Comparison of ENCODE assay signal across 14 mouse cellular contexts in genomic region chr16:4727963-4728362, GRCm38 (mm10). TPM values are rescaled to one million over a fixed set of nuclear protein-coding genes. Genes with fewer than 3 reads are reported as not detected.
DNase-seq lines count a peak whose midpoint lies in the region; ATAC-seq and TF ChIP-seq lines count a peak whose summit lies in the region.
"Had no signal": no experiment of that assay in that cellular context is flagged by ENCODE, and none has a peak within 500 bp of the region (broad histone marks: within the 10 kb centered on the region; RNA-seq: fewer than 3 reads in every experiment).

No protein-coding gene starts in this region.

- DNase-seq in kidney, adult 2 months, result peak; percentile 24
- DNase-seq in kidney, postnatal 10 days, result no peak
- peak; percentile 32 to 41 for DNase-seq in spleen, postnatal 36 days (ENCODE audit: low spot score in 2 of 2)
- no peak for DNase-seq in spleen, postnatal 4 days (ENCODE audit: low spot score in 2 of 2)
- no peak for DNase-seq in testis, postnatal 10 days (ENCODE audit: low spot score)
- DNase-seq: adrenal gland, postnatal 36 days; cerebellum, postnatal 14 days; lung, postnatal 4 days; right cerebral cortex, postnatal 4 days; thymus, postnatal 14 days had no signal

- no peak for TF ChIP-seq POLR2A in kidney, adult 2 months (IDR thresholded peaks at IDR 0.05; ENCODE audit: low read depth, low read length)

- no peak overlapping the region for H3K4me3 ChIP-seq in kidney, adult 2 months (ENCODE audit: insufficient read depth, low read depth, low read length)
- H3K4me3 ChIP-seq in heart, embryonic 14.5 days (ENCODE audit: control insufficient read depth in 1 of 2, insufficient read depth in 1 of 2, low read depth in 1 of 2, low read length in 2 of 2), result peak overlapping the region in 1 of 2 experiments; percentile 98; a peak in 1 of 4 replicates

- no peak overlapping the region for H3K27ac ChIP-seq in kidney, adult 2 months (ENCODE audit: insufficient read depth, low read depth, low read length)
- peak overlapping the region in 1 of 2 experiments; percentile 0; a peak in 1 of 4 replicates for H3K27ac ChIP-seq in heart, embryonic 14.5 days (replicated peaks in 1 of 2; ENCODE audit: control insufficient read depth in 1 of 2, insufficient read depth in 1 of 2, low read depth in 2 of 2, low read length in 2 of 2)
- H3K27ac ChIP-seq: forebrain, embryonic 13.5 days had no signal

- peak overlapping the region; percentile 89 for H3K4me2 ChIP-seq in heart, embryonic 14.5 days (ENCODE audit: low read length)

- no peaks in the 10 kb centered on the region for H3K27me3 ChIP-seq in kidney, adult 2 months (replicated peaks; ENCODE audit: control insufficient read depth, insufficient read depth, low read length)
- no peaks in the 10 kb centered on the region for H3K27me3 ChIP-seq in heart, embryonic 14.5 days (ENCODE audit: control insufficient read depth, insufficient read depth, low read length)
- H3K27me3 ChIP-seq: forebrain, embryonic 13.5 days had no signal

- H3K9ac ChIP-seq in heart, embryonic 14.5 days (ENCODE audit: low read length), result no peak overlapping the region
- H3K9ac ChIP-seq: forebrain, embryonic 13.5 days had no signal

- H3K36me3 ChIP-seq in kidney, adult 2 months (ENCODE audit: control insufficient read depth, insufficient read depth, low read length), result no peaks in the 10 kb centered on the region
- no peaks in the 10 kb centered on the region for H3K36me3 ChIP-seq in heart, embryonic 14.5 days (ENCODE audit: control insufficient read depth, insufficient read depth, low read length)

- TF ChIP-seq CTCF in kidney, adult 2 months (conservative IDR thresholded peaks at IDR 0.05; ENCODE audit: insufficient read depth, insufficient read length, low read depth, low read length), result no peak

- H3K4me1 ChIP-seq in kidney, adult 2 months (ENCODE audit: control insufficient read depth, insufficient read depth, low read length), result 0 out of 2 replicates have a peak, but pooled peaks cover 3% of the 10 kb centered on the region
- peaks cover 0 to 23% of the 10 kb centered on the region in 2 experiments; a peak in 1 of 4 replicates for H3K4me1 ChIP-seq in heart, embryonic 14.5 days (ENCODE audit: control insufficient read depth in 2 of 2, insufficient read depth in 2 of 2, low read length in 2 of 2)

- no peaks in the 10 kb centered on the region for H3K9me3 ChIP-seq in heart, embryonic 14.5 days (ENCODE audit: control insufficient read depth, low read length)
- H3K9me3 ChIP-seq: forebrain, embryonic 13.5 days had no signal

- WGBS in kidney, adult 2 months, result 17% methylated on average over 1 of the region's 1 CpGs
- WGBS in heart, embryonic 14.5 days, result 27% methylated on average over 1 of the region's 1 CpGs

- no peak for ATAC-seq in heart, embryonic 14.5 days (ENCODE audit: insufficient number of reproducible peaks, insufficient read depth, low FRiP score, low read depth)
- no peak for ATAC-seq in frontal cortex, adult (ENCODE audit: low TSS enrichment)
- no peak for ATAC-seq in megakaryocyte-erythroid progenitor cell, adult 5-6 weeks (replicated peaks; ENCODE audit: low FRiP score, low TSS enrichment, poor library complexity, severe bottlenecking)
- ATAC-seq: forebrain, embryonic 13.5 days had no signal

RNA-seq across cellular contexts. Expression of gene Hmox2, which starts 1.8 kb away (rescaled TPM):
- polyA plus RNA-seq in kidney, adult 2 months (2012; rRNA removed), result 57.2 and 70.7 TPM in 2 replicates
- 87.1 and 103 TPM in 2 replicates for polyA plus RNA-seq in heart, embryonic 14.5 days (2014; fragmentation: Nextera tagmentation; extraction: Ambion mirVana)
- 28.4 and 31.9 TPM in 2 replicates for total RNA-seq in megakaryocyte-erythroid progenitor cell, adult 5-6 weeks (2014; fragmentation: Nextera tagmentation)
- total RNA-seq in megakaryocyte-erythroid progenitor cell, adult 5-6 weeks (2017), result 43.8 and 49.9 TPM in 2 replicates

RNA-seq across cellular contexts. Expression of gene Nmral1, which starts 8.8 kb away (rescaled TPM):
- 5.7 and 6.6 TPM in 2 replicates for polyA plus RNA-seq in kidney, adult 2 months (2012; rRNA removed)
- 28.4 and 36.1 TPM in 2 replicates for polyA plus RNA-seq in heart, embryonic 14.5 days (2014; fragmentation: Nextera tagmentation; extraction: Ambion mirVana)
- 72.1 and 80.1 TPM in 2 replicates for total RNA-seq in megakaryocyte-erythroid progenitor cell, adult 5-6 weeks (2014; fragmentation: Nextera tagmentation)
- total RNA-seq in megakaryocyte-erythroid progenitor cell, adult 5-6 weeks (2017), result 81.5 and 95.5 TPM in 2 replicates

RNA-seq across cellular contexts. Expression of gene Coro7, which starts 48.4 kb away (rescaled TPM):
- 43.1 and 54.5 TPM in 2 replicates for polyA plus RNA-seq in kidney, adult 2 months (2012; rRNA removed)
- polyA plus RNA-seq in heart, embryonic 14.5 days (2014; fragmentation: Nextera tagmentation; extraction: Ambion mirVana), result 11.9 TPM in 2 replicates
- total RNA-seq in megakaryocyte-erythroid progenitor cell, adult 5-6 weeks (2014; fragmentation: Nextera tagmentation), result 48.2 and 78.5 TPM in 2 replicates
- 10.4 and 15.7 TPM in 2 replicates for total RNA-seq in megakaryocyte-erythroid progenitor cell, adult 5-6 weeks (2017)

Comparison
In these comparisons a context has a peak if more than half of its experiments do, and no peak if none do; other contexts are left out.
1. DNase-seq: peak in kidney, adult 2 months (single experiment) and spleen, postnatal 36 days (2 of 2); none in kidney, postnatal 10 days (single experiment), spleen, postnatal 4 days (0 of 2) and testis, postnatal 10 days (single experiment).